ENCODE assay signal across 14 mouse cellular contexts in genomic region chr17:83203692-83204383, GRCm38 (mm10). TPM values are rescaled to one million over a fixed set of nuclear protein-coding genes. Genes with fewer than 3 reads are reported as not detected.
DNase-seq lines count a peak whose midpoint lies in the region; ATAC-seq lines count a peak whose summit lies in the region.
"Had no signal": no experiment of that assay in that cellular context is flagged by ENCODE, and none has a peak within 500 bp of the region (broad histone marks: within the 10 kb centered on the region; RNA-seq: fewer than 3 reads in every experiment).

No protein-coding gene starts in this region.

- H3K27ac ChIP-seq in forebrain, embryonic 11.5 days (ENCODE audit: low read depth, low read length): no peak overlapping the region
- H3K27ac ChIP-seq in hindbrain, embryonic 12.5 days: peak overlapping the region; percentile 55; the same call in 1 of the 2 replicates
- no peak overlapping the region for H3K27ac ChIP-seq in neural tube, embryonic 15.5 days (replicated peaks)
- H3K27ac ChIP-seq: embryonic facial prominence, embryonic 13.5 days; limb, embryonic 10.5 days; liver, embryonic 15.5 days; macrophage had no signal

- ATAC-seq in forebrain, embryonic 11.5 days (replicated peaks; ENCODE audit: low FRiP score): peak; percentile 42
- ATAC-seq in hindbrain, embryonic 12.5 days (ENCODE audit: low FRiP score): peak; percentile 65; the same call in 1 of the 2 replicates
- 0 out of 2 replicates have a peak, but pooled peaks have one; percentile 25 for ATAC-seq in neural tube, embryonic 15.5 days (ENCODE audit: low FRiP score)

- DNase-seq in left cerebral cortex, postnatal 4 days: peak; percentile 35
- no peak for DNase-seq in left cerebral cortex, postnatal 36 days (ENCODE audit: low spot score in 2 of 2)
- no peak for DNase-seq in forebrain, embryonic 11.5 days (ENCODE audit: low spot score)
- DNase-seq in urinary bladder, postnatal 14 days (ENCODE audit: low spot score): no peak
- no peak for DNase-seq in urinary bladder, postnatal 10 days (ENCODE audit: low spot score)
- DNase-seq: cerebellum, adult 9-11 months; kidney, adult 11 months; layer of hippocampus, adult 9-11 months had no signal

- H3K4me3 ChIP-seq in forebrain, embryonic 11.5 days (ENCODE audit: low read depth, low read length): no peak overlapping the region
- no peak overlapping the region for H3K4me3 ChIP-seq in hindbrain, embryonic 12.5 days
- no peak overlapping the region for H3K4me3 ChIP-seq in neural tube, embryonic 15.5 days (replicated peaks)
- H3K4me3 ChIP-seq: embryonic facial prominence, embryonic 13.5 days; limb, embryonic 10.5 days; liver, embryonic 15.5 days had no signal

- intact Hi-C loops in left cerebral cortex, postnatal 4 days (cut with DNase I): no loop called here
- intact Hi-C loops in left cerebral cortex, postnatal 36 days (cut with DNase I): no loop called here

- H3K9ac ChIP-seq in forebrain, embryonic 11.5 days (ENCODE audit: low read length): no peak overlapping the region; the same call in 1 of the 2 replicates
- H3K9ac ChIP-seq in hindbrain, embryonic 12.5 days: no peak overlapping the region
- H3K9ac ChIP-seq in neural tube, embryonic 15.5 days (replicated peaks): no peak overlapping the region
- H3K9ac ChIP-seq: embryonic facial prominence, embryonic 13.5 days; liver, embryonic 15.5 days had no signal

- WGBS in forebrain, embryonic 11.5 days: 15% methylated on average over 8 of the region's 8 CpGs
- 19% methylated on average over 8 of the region's 8 CpGs for WGBS in hindbrain, embryonic 12.5 days
- 33% methylated on average over 8 of the region's 8 CpGs for WGBS in neural tube, embryonic 15.5 days

- H3K36me3 ChIP-seq in forebrain, embryonic 11.5 days (ENCODE audit: control insufficient read depth, insufficient read depth, low read length): no peaks in the 10 kb centered on the region
- no peaks in the 10 kb centered on the region for H3K36me3 ChIP-seq in hindbrain, embryonic 12.5 days
- no peaks in the 10 kb centered on the region for H3K36me3 ChIP-seq in neural tube, embryonic 15.5 days
- H3K36me3 ChIP-seq: embryonic facial prominence, embryonic 13.5 days; limb, embryonic 10.5 days; liver, embryonic 15.5 days had no signal

- H3K4me2 ChIP-seq in forebrain, embryonic 11.5 days (ENCODE audit: low read depth, low read length, severe bottlenecking): no peak overlapping the region
- no peak overlapping the region for H3K4me2 ChIP-seq in hindbrain, embryonic 12.5 days (replicated peaks)
- no peak overlapping the region for H3K4me2 ChIP-seq in neural tube, embryonic 15.5 days
- H3K4me2 ChIP-seq: embryonic facial prominence, embryonic 13.5 days; liver, embryonic 15.5 days had no signal

- peaks cover 24% of the 10 kb centered on the region for H3K4me1 ChIP-seq in forebrain, embryonic 11.5 days (replicated peaks; ENCODE audit: control insufficient read depth, insufficient read depth, low read length)
- H3K4me1 ChIP-seq in hindbrain, embryonic 12.5 days: peaks cover 41% of the 10 kb centered on the region
- peaks cover 31% of the 10 kb centered on the region for H3K4me1 ChIP-seq in neural tube, embryonic 15.5 days
- H3K4me1 ChIP-seq: liver, embryonic 15.5 days had no signal

- H3K9me3 ChIP-seq in forebrain, embryonic 11.5 days (ENCODE audit: control insufficient read depth, low read length): no peaks in the 10 kb centered on the region
- no peaks in the 10 kb centered on the region for H3K9me3 ChIP-seq in hindbrain, embryonic 12.5 days (replicated peaks)
- no peaks in the 10 kb centered on the region for H3K9me3 ChIP-seq in neural tube, embryonic 15.5 days (replicated peaks)
- H3K9me3 ChIP-seq: embryonic facial prominence, embryonic 13.5 days; limb, embryonic 10.5 days; liver, embryonic 15.5 days had no signal

- H3K27me3 ChIP-seq in forebrain, embryonic 11.5 days (ENCODE audit: control insufficient read depth, insufficient read depth, low read length): no peaks in the 10 kb centered on the region; the same call in none of the 2 replicates
- 0 out of 2 replicates have a peak, but pooled peaks cover 6% of the 10 kb centered on the region for H3K27me3 ChIP-seq in hindbrain, embryonic 12.5 days
- H3K27me3 ChIP-seq in neural tube, embryonic 15.5 days (replicated peaks): no peaks in the 10 kb centered on the region
- H3K27me3 ChIP-seq: liver, embryonic 15.5 days had no signal

RNA-seq across cellular contexts. Expression of gene Pkdcc, which starts 11.3 kb away (rescaled TPM):
- total RNA-seq in left cerebral cortex, postnatal 4 days (2021): 10 to 100 TPM; 22.1 to 25.2 TPM
- total RNA-seq in left cerebral cortex, postnatal 36 days (2021): 10 to 100 TPM; 11.7 to 15.7 TPM
- 9.4 and 10.0 TPM in 2 replicates for polyA plus RNA-seq in forebrain, embryonic 11.5 days (2014; fragmentation: Nextera tagmentation; extraction: Ambion mirVana)
- polyA plus RNA-seq in hindbrain, embryonic 12.5 days (2016; fragmentation: Nextera tagmentation; extraction: Ambion mirVana): 14.6 and 17.9 TPM in 2 replicates
- polyA plus RNA-seq in neural tube, embryonic 15.5 days (2015; fragmentation: Nextera tagmentation; extraction: Ambion mirVana): 4.5 and 9.7 TPM in 2 replicates
